In the genomic region with DNA sequence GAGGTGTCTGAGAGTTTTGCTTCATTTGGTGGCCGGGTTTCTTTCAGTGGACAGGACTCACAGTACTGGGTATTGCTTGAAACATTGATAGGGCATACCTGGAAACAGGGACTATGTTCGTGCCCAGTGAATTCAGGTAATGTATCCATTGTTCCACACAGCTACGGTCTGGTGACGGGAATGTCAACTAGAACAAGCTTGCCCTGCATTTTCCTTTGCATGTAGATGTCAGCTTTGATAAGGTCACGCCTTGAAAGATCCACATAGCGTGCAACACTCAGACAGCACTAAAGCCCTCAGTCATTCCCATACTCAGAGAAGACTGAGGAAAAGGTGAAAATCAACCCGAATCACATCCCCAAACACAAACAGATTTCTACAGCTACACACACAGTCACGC, we compare ENCODE assay signal across 18 mouse cellular contexts. TPM values are rescaled to one million over a fixed set of nuclear protein-coding genes. Genes with fewer than 3 reads are reported as not detected.
A peak's percentile ranks its signal among the peaks of the same experiment; 100 is the strongest.
DNase-seq lines count a peak whose midpoint lies in the region; ATAC-seq lines count a peak whose summit lies in the region.
"Had no signal": no experiment of that assay in that cellular context is flagged by ENCODE, and none has a peak within 500 bp of the region (broad histone marks: within the 10 kb centered on the region; RNA-seq: fewer than 3 reads in every experiment).

No protein-coding gene starts in this region.

- H3K4me3 ChIP-seq in liver, embryonic 11.5 days (ENCODE audit: low read depth, low read length), result no peak overlapping the region
- H3K4me3 ChIP-seq in liver, embryonic 12.5 days, result no peak overlapping the region
- H3K4me3 ChIP-seq: forebrain, embryonic 10.5 days; heart, embryonic 12.5 days; limb, embryonic 13.5 days; midbrain, embryonic 12.5 days; myocyte had no signal

- no peaks in the 10 kb centered on the region for H3K27me3 ChIP-seq in liver, embryonic 11.5 days (replicated peaks; ENCODE audit: control insufficient read depth, insufficient read depth, low read length)
- H3K27me3 ChIP-seq in liver, embryonic 12.5 days (replicated peaks), result no peaks in the 10 kb centered on the region
- H3K27me3 ChIP-seq: heart, embryonic 12.5 days; limb, embryonic 13.5 days; midbrain, embryonic 12.5 days had no signal

- intact Hi-C loops in left cerebral cortex, postnatal 14 days (cut with DNase I), result no loop called here

- 0 out of 2 replicates have a peak overlapping the region, but pooled peaks have one; percentile 1 for H3K4me2 ChIP-seq in liver, embryonic 11.5 days
- H3K4me2 ChIP-seq in liver, embryonic 12.5 days, result no peak overlapping the region
- H3K4me2 ChIP-seq: heart, embryonic 12.5 days; limb, embryonic 13.5 days; midbrain, embryonic 12.5 days had no signal

- no peak overlapping the region for H3K27ac ChIP-seq in liver, embryonic 11.5 days (ENCODE audit: low read depth, low read length)
- H3K27ac ChIP-seq in liver, embryonic 12.5 days, result no peak overlapping the region
- H3K27ac ChIP-seq: forebrain, embryonic 10.5 days; limb, embryonic 13.5 days; midbrain, embryonic 12.5 days had no signal

- DNase-seq in liver, embryonic 11.5 days (ENCODE audit: low spot score), result no peak
- no peak for DNase-seq in left cerebral cortex, postnatal 14 days (ENCODE audit: low spot score in 2 of 2)
- DNase-seq in thymus, postnatal 0 days (ENCODE audit: low spot score), result no peak
- DNase-seq: adrenal gland, postnatal 25 days; heart, postnatal 4 days; lung, postnatal 14 days; spleen, adult 18-20 months; thymus, postnatal 36 days had no signal

- H3K9me3 ChIP-seq in liver, embryonic 11.5 days (ENCODE audit: control insufficient read depth, low read length), result no peaks in the 10 kb centered on the region
- H3K9me3 ChIP-seq in liver, embryonic 12.5 days (replicated peaks), result no peaks in the 10 kb centered on the region
- H3K9me3 ChIP-seq: forebrain, embryonic 10.5 days; heart, embryonic 12.5 days; limb, embryonic 13.5 days; midbrain, embryonic 12.5 days had no signal

- 74% methylated on average over 8 of the region's 8 CpGs for WGBS in liver, embryonic 11.5 days
- WGBS in liver, embryonic 12.5 days (ENCODE audit: insufficient replicate concordance), result 58% methylated on average over 8 of the region's 8 CpGs

- H3K9ac ChIP-seq in liver, embryonic 11.5 days (ENCODE audit: low read depth, low read length), result no peak overlapping the region
- no peak overlapping the region for H3K9ac ChIP-seq in liver, embryonic 12.5 days
- H3K9ac ChIP-seq: heart, embryonic 12.5 days; limb, embryonic 13.5 days; midbrain, embryonic 12.5 days had no signal

- ATAC-seq in liver, embryonic 11.5 days (replicated peaks; ENCODE audit: low FRiP score), result no peak
- no peak for ATAC-seq in liver, embryonic 12.5 days
- peak; percentile 24 for ATAC-seq in CD4-positive, CD25-positive, alpha-beta regulatory T cell, adult 4 months
- ATAC-seq in common myeloid progenitor, adult 5-6 weeks (replicated peaks; ENCODE audit: low read depth, poor library complexity, severe bottlenecking), result peak; percentile 30; the same call in 1 of the 2 replicates
- peak; percentile 17; the same call in 1 of the 2 replicates for ATAC-seq in megakaryocyte progenitor cell, adult 5-6 weeks (replicated peaks; ENCODE audit: poor library complexity)
- ATAC-seq: intestine, embryonic 16.5 days had no signal

- no peaks in the 10 kb centered on the region; the same call in 1 of the 2 replicates for H3K4me1 ChIP-seq in liver, embryonic 11.5 days (replicated peaks; ENCODE audit: control insufficient read depth, insufficient read depth, low read length)
- no peaks in the 10 kb centered on the region for H3K4me1 ChIP-seq in liver, embryonic 12.5 days
- H3K4me1 ChIP-seq: forebrain, embryonic 10.5 days; limb, embryonic 13.5 days; midbrain, embryonic 12.5 days had no signal

- no peaks in the 10 kb centered on the region for H3K36me3 ChIP-seq in liver, embryonic 11.5 days (ENCODE audit: control insufficient read depth, insufficient read depth, low read length)
- no peaks in the 10 kb centered on the region for H3K36me3 ChIP-seq in liver, embryonic 12.5 days
- H3K36me3 ChIP-seq: forebrain, embryonic 10.5 days; heart, embryonic 12.5 days; limb, embryonic 13.5 days; midbrain, embryonic 12.5 days had no signal

RNA-seq across cellular contexts. Expression of a gene that starts 48.7 kb away (rescaled TPM):
- 2.8 and 3.5 TPM in 2 replicates for polyA plus RNA-seq in liver, embryonic 11.5 days (2014; fragmentation: Nextera tagmentation; extraction: Ambion mirVana)
- 1.6 and 1.9 TPM in 2 replicates for polyA plus RNA-seq in liver, embryonic 12.5 days (2016; fragmentation: Nextera tagmentation; extraction: Ambion mirVana)
- polyA plus RNA-seq in CD4-positive, CD25-positive, alpha-beta regulatory T cell, adult 4 months (2017; shearing (Covaris generic)), result 100 to 1,000 TPM; 591 to 626 TPM
- total RNA-seq in common myeloid progenitor, adult 5-6 weeks (2017), result 34.4 and 35.4 TPM in 2 replicates
- 5.5 and 13.9 TPM in 2 replicates for total RNA-seq in megakaryocyte progenitor cell, adult 5-6 weeks (2015)
- 6.6 and 17.1 TPM in 2 replicates for total RNA-seq in megakaryocyte progenitor cell, adult 5-6 weeks (2017)
- total RNA-seq in left cerebral cortex, postnatal 14 days (2021), result 1 to 10 TPM; 5.9 to 6.6 TPM
- 17.2 and 29.9 TPM in 2 replicates for polyA plus RNA-seq in thymus, postnatal 0 days (2015; fragmentation: Nextera tagmentation; extraction: Ambion mirVana)

Comparison
In these comparisons a context has a peak if more than half of its experiments do, and no peak if none do; other contexts are left out.
1. ATAC-seq: peak in CD4-positive, CD25-positive, alpha-beta regulatory T cell, adult 4 months (single experiment), common myeloid progenitor, adult 5-6 weeks (single experiment) and megakaryocyte progenitor cell, adult 5-6 weeks (single experiment); none in liver, embryonic 11.5 days (single experiment) and liver, embryonic 12.5 days (single experiment).
2. RNA of a gene that starts 48.7 kb away (polyA plus RNA-seq): 591 to 626 TPM in CD4-positive, CD25-positive, alpha-beta regulatory T cell, adult 4 months; 17.2 to 29.9 TPM in thymus, postnatal 0 days, 2.8 to 3.5 TPM in liver, embryonic 11.5 days and 1.6 to 1.9 TPM in liver, embryonic 12.5 days; every median in the first group is over 10 times any median in the second.